Mouse (Mus musculus) 416B (cell line): Measurements from ENCODE around the gene Rab31.
A peak's percentile ranks its signal among the peaks of the same experiment; 100 is the strongest.
"Not testable (repeated sequence)": the region's sequence is repeated elsewhere in the genome, so short reads cannot be mapped to it uniquely, and the experiment has no call there.

Experiments used
- DNase-seq: peaks from one replicate; pipeline ENCODE4 v3.0.0; 2011; ENCODE audit warnings: low read depth

The Rab31 gene

DNA sequence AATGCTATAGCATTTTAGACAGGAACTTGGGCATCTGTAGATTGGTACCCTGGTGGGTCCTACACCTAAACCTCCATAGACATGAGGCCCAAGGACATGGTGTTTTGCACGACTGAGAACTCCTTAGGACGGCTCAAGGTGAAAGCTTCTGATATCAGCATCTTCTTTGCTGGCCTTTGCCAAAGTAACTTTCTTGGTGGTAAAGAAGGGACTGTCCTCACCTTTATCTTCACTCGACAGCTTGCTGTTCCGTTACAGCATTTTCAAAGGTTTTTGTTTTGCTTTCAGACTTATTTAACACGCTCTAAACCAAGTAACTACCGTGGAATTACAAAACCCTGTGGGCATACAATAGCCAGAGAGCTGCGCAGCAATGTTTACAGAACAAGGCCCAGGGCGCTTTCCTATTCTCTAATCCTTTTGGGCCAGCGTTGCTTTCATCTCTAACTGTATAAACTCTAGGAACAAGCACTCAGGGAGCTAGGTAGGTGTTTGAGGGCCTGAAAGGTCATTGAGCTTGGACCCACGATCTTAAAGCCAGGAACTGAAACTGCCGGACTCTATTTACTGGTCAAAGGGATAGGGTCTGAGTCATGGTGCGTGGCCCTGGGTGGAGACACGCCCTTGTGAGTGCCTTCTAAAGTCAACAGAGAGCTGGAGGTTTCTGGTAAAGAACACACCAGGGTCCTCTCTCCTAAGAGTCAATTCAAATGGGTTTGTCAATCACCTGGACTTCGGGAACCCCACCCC lies 109.0 kb downstream of the Rab31 start:
- peak; percentile 47 for DNase-seq

DNA sequence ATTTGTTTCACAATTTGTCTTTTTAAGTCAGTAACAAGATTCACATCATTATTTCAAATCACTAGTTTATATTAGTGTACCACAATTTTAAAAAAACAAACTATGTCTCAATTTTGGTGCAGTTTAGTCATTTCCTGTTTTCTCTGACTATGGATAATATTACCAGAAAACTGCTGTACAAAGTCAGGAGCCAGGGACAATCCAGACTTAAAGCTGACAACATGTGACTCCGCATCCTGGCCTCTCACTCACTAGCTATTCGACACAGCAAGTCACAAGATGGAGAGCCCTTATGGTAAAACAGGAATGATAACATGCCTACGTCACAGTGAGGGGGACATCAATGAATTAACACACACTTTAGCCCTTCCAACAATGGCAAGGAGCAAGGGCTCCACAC lies 109.9 kb downstream of the Rab31 start:
- peak; percentile 50 for DNase-seq

DNA sequence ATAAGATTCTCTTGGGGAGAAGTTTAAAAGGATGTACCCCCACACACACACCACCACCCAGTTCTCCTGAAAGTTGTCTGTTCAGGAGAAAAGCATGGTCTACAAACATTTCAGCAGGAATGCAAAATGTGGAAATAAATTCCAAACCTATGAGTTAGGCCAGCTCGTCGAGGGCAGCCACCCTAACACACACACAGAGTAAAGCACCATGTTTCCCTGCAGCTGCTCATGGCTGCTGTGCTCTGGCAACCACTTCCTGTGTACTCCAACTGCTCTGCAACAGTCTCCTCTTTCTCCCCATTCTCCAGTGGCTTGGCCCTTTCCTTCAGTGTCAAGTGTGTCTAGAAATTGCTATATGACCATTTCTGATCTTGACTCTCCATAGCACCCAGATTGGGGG lies 114.1 kb downstream of the Rab31 start:
- peak; percentile 28 for DNase-seq

- no peak for DNase-seq
Observed at GRCm38 (mm10) chr17:65657958-65658357, 114.6 kb downstream of the Rab31 start.

DNA sequence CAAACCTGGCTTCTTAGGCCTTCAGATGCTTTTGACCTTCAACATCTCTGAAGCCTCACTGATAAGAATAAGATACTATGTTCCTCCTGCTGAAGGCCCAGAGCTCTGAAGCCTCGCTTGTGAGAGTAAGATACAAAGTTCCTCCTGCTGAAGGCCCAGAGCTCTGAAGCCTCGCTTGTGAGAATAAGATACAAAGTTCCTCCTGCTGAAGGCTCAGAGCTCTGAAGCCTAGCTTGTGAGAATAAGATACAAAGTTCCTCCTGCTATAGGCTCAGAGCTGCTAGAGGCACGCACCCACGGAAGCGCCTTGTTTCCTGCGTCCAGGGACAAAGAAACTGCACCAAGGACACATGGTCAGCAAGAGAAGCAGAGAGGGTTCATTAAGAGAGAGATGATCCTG lies 115.8 kb downstream of the Rab31 start:
- no peak for DNase-seq

GRCm38 (mm10) chr17:65656076-65656475 lies 116.5 kb downstream of the Rab31 start:
- DNase-seq: no peak

- DNase-seq: no peak
Observed at GRCm38 (mm10) chr17:65655608-65656007, 116.9 kb downstream of the Rab31 start.

DNA sequence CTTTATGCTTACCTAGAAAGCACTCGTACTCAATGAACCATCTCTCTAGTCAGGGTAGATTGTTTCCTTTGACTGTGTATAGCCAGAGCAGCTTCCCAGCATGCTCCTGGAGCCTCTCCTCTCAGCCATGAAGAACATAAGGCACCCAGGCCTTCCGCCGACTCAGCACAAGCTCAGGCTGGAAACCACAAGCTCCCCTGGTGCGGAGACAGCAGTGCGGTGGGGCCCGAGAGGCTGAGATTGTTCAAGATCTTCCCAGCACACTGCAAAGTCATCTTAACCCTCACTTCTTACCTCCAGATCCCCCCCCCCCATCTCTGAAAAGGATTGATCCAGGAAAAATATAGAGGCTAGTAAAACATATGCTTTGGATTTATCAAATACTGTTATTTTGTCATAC lies 122.0 kb downstream of the Rab31 start:
- no peak for DNase-seq

- no peak for DNase-seq
Observed at GRCm38 (mm10) chr17:65649175-65649493, 123.4 kb downstream of the Rab31 start.

GRCm38 (mm10) chr17:65648371-65649174 lies 124.0 kb downstream of the Rab31 start:
- peak; percentile 49 for DNase-seq

DNA sequence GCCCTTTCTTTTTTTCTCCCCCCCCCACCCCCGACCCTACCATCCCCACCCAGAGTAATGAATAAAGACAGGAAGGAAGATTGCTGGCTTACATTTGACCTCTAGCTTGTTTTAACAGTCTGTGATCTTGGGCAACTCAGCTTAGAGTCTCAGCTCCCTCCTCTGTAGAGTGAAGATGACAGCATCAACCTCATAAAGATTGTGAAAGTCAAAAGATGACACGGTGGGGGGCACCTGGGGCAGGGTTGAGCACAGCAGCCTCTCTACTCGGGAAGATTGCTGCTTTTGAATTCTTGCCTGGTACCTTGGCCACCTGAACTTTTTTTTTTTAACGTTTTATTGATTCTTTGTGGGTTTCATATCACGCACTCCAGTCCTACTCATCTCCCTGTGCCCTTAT lies 124.6 kb downstream of the Rab31 start:
- peak; percentile 51 for DNase-seq

GRCm38 (mm10) chr17:65647226-65647625 lies 125.3 kb downstream of the Rab31 start:
- DNase-seq: no peak

- DNase-seq: no peak
Observed at GRCm38 (mm10) chr17:65643579-65643978, 129.0 kb downstream of the Rab31 start.

GRCm38 (mm10) chr17:65643051-65643521 lies 129.5 kb downstream of the Rab31 start:
- no peak for DNase-seq

DNA sequence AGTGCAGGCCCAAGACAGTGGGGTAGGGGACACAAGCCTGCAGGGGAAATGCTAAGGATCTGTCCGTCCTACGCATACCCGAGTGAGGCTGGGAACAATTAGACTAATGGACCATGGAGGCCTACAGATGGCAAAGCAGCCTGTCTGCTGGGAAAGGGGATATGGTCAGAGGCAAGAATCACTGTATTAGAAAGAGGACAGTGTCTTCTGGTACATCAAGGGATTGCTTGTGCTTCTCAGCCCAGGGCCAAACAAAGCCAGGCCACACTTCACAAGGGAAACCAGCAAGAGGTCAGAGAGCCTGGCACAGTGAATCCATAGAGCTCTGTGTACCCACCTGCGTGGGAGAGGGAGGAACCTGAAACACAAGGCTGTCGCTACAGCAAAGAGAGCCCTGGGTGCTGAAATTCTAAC lies 130.0 kb downstream of the Rab31 start:
- DNase-seq: no peak

GRCm38 (mm10) chr17:65641734-65642218 lies 130.8 kb downstream of the Rab31 start, which contains the start of gene Txndc2:
TSS of gene Txndc2 (minus strand) at chr17:65642168.
- no peak for DNase-seq

DNA sequence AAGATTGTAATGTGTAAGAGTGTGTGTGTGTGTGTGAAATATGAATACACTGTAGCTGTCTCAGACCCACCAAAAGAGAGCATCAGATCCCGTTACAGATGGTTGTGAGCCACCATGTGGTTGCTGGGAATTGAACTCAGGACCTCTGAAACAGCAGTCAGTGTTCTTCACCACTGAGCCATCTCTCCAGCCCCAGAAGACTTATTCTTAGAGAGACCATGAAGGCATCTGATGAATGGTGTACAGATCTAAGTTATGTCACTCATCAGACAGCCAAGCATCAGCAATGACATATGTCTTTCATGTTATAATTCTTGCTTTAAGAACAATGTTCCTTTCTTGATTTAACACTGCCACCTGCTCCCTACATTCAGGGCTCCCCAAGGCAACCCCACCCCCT lies 133.4 kb downstream of the Rab31 start:
- DNase-seq: no peak

DNA sequence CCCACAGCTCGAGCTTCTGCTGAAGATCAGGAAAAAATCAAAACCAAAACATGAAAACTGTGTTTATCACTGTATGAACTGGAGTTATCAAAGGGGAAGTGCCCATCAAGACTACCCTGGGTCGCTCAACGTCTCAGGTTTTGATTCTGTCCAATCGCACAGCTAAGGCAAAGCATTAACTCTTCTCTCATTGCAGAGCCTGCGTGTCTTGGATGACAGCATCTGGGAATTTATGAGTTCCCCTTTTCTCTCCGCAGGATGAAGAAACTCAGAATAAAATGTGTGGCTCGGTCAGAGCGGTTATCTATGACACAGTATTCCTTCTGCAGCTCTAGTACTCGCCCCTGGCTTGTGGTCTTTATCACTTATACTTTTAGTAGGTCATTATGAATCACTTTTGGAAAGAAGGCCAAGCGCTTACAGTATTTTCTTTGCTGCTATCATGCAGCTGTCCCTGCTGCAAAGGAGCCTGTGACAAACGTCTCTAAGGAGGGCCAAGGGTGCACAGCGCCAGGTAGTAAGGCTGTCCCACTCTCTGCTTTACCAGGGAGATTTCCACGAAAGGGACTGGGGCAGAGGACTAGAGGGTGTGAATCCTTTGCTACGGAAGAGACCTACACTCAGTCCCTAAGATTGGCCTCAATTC lies 136.7 kb downstream of the Rab31 start:
- DNase-seq: peak; percentile 51

- DNase-seq: peak; percentile 62
Observed at GRCm38 (mm10) chr17:65629943-65630342, 142.6 kb downstream of the Rab31 start.

DNA sequence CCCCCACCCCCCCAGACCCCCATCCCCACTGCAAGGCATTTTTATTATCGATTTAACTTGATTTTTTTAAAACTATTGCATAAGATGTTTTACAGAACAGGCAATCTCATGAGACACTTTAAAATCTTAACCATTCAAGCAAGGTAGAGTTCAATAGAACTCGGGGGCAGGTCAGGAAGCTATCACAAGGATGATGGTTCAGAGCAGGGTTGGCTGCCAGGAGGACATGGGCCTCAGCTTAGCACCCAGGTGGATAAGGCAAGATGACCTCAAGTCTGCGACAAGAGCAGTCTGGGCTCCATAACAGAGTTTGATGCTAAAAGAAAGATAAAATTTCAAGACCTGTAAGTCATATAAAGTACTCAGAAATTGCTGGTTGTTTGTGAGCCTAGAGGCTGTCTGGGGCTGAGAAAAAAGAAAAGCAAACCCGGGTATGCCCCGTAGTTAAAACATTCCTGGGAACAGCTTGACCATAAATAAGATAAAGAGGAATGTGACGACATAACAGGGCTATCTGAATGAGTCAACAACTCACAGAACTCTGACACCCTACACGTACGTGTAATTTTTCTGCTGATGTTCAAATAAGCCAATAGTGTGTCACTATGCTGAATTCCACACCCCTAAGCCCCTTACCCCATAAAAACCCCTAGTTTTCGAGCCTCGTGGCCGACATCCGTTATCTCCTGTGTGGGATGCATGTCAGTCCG lies 143.6 kb downstream of the Rab31 start:
- DNase-seq: not testable (repeated sequence)

GRCm38 (mm10) chr17:65626301-65626700 lies 146.3 kb downstream of the Rab31 start:
- no peak for DNase-seq

DNA sequence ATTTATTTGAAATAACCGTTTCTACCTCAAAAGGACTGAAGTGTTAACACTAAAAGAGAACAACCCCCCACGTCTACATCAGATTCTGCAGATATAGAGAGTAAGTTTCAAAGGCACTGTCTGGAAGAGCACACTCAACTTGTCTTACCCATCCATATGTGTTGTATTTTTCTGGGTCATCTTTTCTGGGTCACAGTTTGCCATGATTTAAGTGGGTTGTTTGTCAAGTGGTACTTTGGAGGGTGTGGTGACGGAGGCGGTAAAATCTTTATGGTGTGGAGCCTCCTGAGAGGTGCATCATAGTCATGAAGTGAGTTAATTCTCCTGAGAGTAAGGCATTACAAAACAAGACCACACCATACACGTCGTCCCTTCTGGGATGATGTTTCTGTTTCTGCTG lies 147.0 kb downstream of the Rab31 start:
- DNase-seq: no peak
